Mouse (Mus musculus) gastrocnemius, adult 18-20 months (tissue): ENCODE measurements around the gene 5031439G07Rik. TPM values are rescaled to one million over a fixed set of nuclear protein-coding genes. Genes with fewer than 3 reads are reported as not detected.
"Not testable (repeated sequence)": the region's sequence is repeated elsewhere in the genome, so short reads cannot be mapped to it uniquely, and the experiment has no call there.

Experiments
- DNase-seq: peaks from one replicate; pipeline ENCODE4 v3.0.0; 2021; ENCODE audit warnings: low spot score
- total RNA-seq, 2 experiments: library from RNA; stranded (reverse); gene quantifications; 2 replicates each; pipeline ENCODE4 v1.2.3; 2021

Gene 5031439G07Rik
- total RNA-seq, 2 experiments from 2014 or later = 79.2 to 99.4 TPM

GRCm38 (mm10) chr15:84958331-84958730, 30.0 kb downstream of the 5031439G07Rik start:
- DNase-seq = no peak

DNA sequence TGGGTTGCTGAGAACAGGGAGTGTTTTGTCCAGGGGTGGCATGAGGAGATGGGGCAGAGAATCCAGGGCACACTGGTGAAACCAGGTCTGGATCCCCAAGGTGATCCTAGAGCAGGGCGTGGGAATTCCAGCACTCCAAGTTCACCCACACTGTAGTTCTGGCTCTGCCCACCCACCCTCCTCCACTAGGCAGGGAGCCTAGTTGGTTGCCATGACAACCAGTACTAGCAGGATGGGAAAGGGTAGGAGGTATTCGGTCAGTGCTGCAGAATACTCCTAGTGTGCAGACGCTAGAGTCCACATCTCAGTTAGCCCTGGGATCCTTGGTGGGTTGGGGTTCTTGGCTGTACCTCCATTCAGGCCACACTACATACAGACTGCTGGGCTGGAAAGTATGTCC, 30.5 kb downstream of the 5031439G07Rik start:
- DNase-seq = no peak

- no peak for DNase-seq
Observed at GRCm38 (mm10) chr15:84953259-84953658, 35.1 kb downstream of the 5031439G07Rik start.

DNA sequence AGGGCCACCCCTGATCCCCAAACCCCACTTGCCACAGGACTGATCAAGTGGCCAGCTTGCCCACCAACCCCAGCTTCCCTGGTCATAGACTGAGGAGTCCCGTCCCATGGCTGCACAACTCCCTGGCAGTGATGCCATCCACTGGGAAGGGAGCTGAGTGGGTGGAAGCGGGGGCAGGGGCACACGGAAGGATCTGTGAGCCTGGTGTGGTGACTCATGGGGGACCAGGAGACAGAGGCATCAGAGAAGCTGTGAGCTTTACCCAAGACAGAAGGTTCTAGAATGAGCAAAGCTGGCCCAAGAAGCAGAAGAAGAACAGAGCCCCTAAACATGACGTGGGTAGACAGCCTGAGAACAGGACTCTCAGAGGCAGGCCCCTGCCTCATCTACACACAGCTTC, 38.3 kb downstream of the 5031439G07Rik start:
- no peak for DNase-seq

DNA sequence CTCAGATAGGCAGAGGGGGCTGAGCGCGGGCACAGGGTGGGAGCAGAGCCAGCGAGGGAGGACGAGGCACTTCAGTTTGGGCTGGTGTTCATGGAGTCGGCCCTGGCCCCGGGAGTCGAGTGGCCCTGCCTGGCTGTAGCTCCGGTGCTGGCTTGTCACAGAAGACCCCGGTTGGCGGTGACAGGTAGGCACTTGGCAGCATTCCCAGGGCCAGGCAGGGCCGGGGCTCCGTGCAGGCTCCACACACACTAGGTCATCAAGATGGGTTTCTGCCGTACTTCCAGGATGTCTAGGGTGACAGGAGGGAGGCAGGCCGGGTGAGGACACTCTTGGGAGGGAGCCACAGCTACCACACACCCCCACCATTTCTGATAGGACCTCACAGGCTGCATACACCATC, 39.4 kb downstream of the 5031439G07Rik start:
- no peak for DNase-seq

- DNase-seq = no peak
Observed at GRCm38 (mm10) chr15:84944319-84944718, 44.0 kb downstream of the 5031439G07Rik start.

GRCm38 (mm10) chr15:84942647-84943285, 45.6 kb downstream of the 5031439G07Rik start:
- no peak for DNase-seq

DNA sequence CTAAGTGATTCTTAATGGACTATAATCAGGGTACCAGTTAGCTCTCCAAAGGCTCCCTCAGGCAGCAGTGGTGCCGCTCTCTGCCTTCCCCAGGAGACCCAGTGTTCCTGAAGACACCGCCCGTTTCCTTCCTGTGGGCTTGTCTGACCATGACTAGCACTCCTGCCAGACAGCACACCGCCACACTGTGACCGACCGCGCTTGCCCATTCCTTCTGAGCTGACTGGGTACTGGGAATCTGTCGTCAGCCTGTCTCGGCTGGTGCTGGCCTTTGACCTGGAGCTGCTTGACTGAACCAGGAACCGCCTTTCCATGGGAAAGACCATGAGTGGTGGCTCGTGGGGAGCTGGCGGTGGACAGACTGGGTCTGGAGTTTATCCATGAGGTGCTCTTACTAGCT, 48.2 kb downstream of the 5031439G07Rik start:
- no peak for DNase-seq

- DNase-seq = no peak
Observed at GRCm38 (mm10) chr15:84934901-84935300, 53.5 kb downstream of the 5031439G07Rik start.

DNA sequence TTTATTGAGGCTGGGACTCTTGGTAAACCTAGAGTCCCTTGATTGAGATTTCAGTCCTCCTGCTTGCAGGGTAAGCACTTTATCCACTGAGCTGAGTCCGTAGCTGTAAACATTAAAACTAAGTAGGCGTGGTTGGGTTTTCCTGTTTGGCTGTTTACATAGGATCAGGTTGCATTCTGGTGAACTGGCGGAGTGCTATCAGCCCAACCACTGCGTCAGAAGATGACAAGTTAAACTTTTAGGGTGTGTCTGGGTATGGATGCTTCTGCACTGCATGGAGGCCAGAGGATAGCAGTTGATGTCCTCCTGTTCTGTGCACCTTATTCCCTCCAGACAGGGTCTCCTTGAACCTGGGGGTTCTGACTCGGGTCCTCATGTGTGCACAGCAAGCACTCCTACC, 56.0 kb downstream of the 5031439G07Rik start:
- DNase-seq = no peak

- DNase-seq = no peak
Observed at GRCm38 (mm10) chr15:84925495-84926018, 62.8 kb downstream of the 5031439G07Rik start.

GRCm38 (mm10) chr15:84924781-84925315, 63.5 kb downstream of the 5031439G07Rik start:
- DNase-seq = peak; percentile 40

DNA sequence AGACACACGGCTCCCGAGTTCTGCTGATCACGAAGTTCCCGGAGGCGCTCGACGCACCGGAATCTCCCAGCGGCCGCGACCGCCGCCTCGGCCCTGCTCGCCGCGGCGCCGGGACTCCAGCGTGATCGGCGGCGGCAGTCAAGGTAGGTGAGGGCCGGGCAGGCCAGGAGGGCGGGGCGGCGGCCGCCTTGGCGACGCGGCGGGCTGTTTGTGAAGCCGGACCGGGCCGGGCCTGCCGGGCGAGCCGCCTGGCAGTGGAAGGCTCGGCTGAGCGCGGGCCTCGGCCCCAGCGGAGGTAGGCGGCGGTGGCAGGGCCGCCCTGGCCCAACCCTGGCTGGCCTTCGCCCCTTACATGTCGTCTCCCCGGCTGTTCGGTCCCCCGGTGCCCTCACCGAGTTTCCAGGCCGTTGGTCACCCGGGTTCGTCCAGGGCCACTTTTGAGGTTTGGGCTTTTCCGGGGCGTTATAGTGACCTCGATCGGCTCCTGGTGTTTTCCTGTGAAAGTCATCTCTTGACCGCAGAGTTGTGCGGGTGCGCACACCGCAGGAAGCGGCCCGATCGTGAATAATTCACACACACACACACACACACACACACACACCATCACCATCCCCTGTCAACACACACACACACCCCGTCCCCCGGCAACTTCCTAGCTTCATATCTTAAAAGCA, 64.7 kb downstream of the 5031439G07Rik start:
- no peak for DNase-seq

DNA sequence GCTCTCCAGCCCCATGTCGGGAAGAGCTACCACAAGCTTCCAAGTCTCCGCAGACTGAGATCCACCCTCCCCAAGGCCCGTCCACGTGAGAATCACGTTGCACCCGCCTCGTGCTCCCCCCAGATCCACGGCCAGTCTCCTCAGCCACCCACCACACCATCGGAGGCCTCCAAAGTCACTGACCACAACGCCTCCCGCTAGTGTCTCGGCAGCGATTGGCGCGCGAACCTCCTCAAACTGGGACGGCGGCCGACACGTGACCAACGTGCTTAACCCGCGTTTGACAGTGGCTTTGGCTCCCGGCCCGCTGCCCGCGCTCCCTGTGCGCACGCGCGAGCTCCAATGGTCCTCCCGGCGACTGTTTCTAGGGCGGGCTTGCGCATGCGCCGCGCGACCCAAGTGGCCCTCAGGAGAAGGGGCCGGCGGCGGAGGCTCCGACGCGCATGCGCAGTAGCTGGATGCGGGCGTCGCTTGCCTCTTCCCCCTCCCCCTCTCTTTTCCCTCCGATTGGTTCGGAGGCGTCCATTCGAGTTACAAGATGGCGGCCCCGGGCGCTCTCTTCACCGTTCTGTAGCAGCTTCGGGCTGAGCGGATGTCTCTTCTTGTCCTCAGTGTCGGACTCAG, 65.4 kb downstream of the 5031439G07Rik start, which contains the start of gene Nup50:
TSS of gene Nup50 (plus strand) at position 528 of the 624 bp plus-strand sequence.
- peak; percentile 100 for DNase-seq

- no peak for DNase-seq
Observed at GRCm38 (mm10) chr15:84919938-84920337, 68.4 kb downstream of the 5031439G07Rik start, which contains the start of gene Gm29666. Gene Gm29666 (minus strand): TSS chr15:84920038.

DNA sequence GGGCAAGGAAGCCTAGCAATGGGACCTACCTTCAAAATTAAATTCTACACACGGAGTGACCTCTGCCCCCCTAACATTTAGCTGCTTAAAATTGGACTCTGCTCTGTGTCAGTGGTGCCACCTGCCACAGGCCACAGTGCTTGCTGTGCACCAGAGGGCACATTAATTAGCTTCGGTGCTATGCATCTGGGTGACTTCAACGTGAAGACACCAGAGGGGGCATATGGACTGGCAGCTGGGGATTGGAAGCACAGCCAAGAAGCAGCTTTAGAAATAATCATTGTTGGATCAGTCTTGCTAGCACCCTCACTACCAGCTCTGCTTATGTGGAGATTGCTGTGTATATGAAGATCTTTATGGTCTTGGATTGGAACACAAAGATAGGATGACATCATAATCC, 75.2 kb downstream of the 5031439G07Rik start:
- no peak for DNase-seq

GRCm38 (mm10) chr15:84903843-84904385, 84.4 kb downstream of the 5031439G07Rik start:
- no peak for DNase-seq

DNA sequence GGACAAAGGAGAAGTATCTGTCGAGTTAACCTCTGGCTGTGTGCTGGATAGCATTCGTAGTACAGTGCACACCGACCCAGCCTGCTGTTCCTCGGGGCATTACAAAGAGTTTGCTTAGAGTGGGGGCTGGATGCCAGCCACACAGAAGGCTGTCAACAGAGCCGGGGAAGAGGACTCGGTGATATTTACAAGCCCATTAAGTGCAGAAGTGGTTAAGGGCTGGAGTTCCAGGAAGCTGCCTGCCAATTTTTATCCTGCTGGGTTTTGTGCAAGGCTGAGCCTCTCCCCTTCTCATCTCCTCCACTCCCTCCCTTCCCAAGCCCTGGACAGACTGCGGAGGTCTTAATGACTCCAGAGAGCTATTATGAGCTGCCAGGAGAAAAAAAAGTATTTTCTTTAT, 90.3 kb downstream of the 5031439G07Rik start:
- no peak for DNase-seq

DNA sequence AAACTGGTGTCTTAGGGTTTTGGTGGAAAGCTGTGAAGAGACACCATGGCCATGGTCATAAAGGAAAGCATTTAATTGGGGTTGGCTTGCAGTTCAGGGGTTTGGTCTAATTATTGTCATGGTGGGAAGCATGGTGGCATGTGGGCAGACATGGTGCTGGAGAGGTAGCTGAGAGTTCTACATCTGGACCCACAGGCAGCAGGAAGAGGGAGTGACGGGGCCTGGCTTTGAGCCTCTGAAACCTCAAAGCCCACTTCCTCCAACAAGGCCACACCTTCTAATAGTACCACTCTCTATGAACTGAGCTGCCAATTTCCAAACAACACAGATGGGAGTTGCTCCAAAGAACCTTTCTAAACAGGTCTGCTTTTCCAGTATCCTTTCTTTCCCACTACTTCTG, 91.7 kb downstream of the 5031439G07Rik start:
- DNase-seq = no peak

DNA sequence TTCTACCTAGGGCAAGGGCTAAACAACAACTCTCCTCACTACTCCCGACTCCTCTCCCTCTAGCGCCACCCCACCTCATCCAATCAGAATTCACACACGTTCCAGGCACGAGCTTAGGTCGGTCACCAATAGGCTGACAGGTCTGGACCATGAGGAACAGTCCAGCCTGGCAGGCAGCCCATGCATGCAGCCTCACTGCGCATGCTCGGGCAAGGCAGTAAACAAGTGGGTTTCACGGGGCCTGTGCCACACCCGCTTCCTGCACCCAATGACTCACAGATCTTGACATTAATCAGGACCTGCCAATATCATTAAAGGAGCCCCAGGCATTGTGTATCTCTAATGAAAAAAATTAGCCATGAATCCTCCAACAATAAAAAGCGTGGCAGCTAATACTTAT, 92.1 kb downstream of the 5031439G07Rik start:
- DNase-seq = not testable (repeated sequence)
